Mouse (Mus musculus) adrenal gland, postnatal 0 days (tissue): ENCODE data around the gene Aifm2. TPM values are rescaled to one million over a fixed set of nuclear protein-coding genes. Genes with fewer than 3 reads are reported as not detected.

Experiments used
- microRNA-seq: library from miRNA; unstranded; fragments of <30 nt; microRNA quantifications from one replicate; pipeline ENCODE4, GENCODE M21; 2016; ENCODE audit warnings: borderline replicate concordance; ENCODE audit not compliant: insufficient number of aligned reads
- polyA plus RNA-seq: library from polyadenylated mRNA; unstranded; fragments of >200 nt; fragmentation: Nextera tagmentation; extraction: Ambion mirVana; gene quantifications from 2 replicates; pipeline ENCODE4 v1.2.1, GENCODE M21; 2015

Gene Aifm2
- polyA plus RNA-seq: 71.6 and 190 TPM in 2 replicates

DNA sequence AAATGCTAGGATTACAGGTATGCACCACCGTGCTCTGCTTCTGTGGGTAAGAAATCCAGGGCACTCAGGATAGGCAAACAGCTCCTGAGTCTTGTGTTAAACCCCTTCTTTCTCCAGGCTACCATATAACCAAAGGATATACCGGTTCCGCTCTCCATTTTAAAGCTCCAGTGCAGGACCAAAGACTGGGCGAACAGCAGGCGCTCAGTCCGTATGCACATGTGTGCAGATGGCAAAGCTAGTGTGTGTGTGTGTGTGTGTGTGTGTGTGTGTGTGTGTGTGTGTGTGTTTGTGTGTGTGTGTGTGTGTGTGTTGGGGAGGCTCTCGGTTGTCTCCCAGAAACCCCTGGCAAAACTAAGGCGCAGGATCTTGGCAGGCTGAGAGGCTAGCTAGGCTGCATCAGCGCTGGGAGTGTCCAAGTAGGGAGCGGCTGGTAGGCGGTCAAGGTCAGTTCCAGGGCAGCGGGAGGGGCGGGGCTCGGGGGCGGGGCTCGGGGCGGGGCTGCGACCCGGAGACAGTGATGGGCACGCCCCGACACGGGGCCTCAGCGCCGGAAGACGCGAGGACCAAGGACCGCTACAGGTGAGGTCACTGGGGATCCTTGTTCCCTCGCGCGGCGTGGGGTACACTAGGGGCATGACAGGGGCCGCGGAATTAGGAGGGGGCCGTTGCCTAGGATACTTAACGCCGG is at the start of gene Aifm2:
Aifm2 (plus strand) TSS at position 493 of the 691 bp plus-strand sequence.

GRCm38 (mm10) chr10:61680015-61680913 is 34.8 kb upstream of the Aifm2 start, which contains the start of gene Sar1a:
Gene Sar1a (plus strand): TSS chr10:61680299.

GRCm38 (mm10) chr10:61694870-61695670 is 20.0 kb upstream of the Aifm2 start, which contains the start of gene Tysnd1:
Gene Tysnd1 (plus strand): TSS chr10:61695514.

DNA sequence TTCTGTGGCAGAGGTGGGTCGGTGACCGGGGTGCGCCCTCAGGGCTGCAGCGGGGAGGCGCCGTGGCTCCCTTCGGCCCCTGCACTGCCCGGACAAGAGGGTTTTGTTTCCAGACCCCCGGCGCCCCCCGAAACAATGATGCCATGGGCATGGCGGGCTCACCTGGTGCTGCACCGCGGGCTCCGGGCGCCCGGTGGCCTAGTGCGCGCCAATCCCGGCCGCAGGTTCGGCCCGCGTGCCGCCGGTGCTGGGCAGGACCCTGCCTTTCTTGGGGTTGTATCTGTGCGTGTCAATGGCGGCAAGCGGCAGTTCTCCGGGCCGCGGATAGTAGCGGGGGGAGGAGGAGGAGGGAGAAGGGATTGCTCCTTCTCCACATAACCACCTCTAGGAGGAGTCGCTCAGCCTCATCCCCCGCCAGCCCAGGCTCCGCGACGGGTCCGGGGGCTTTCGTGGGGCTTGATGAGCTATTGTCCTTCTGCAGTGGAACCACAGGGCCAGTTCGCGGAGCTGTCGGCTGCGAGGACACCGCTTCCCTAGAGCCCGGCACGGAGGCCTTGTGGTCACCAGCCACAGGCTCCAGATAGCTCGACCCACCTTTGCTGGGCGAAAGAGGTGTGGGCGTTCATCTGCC is 68.7 kb downstream of the Aifm2 start, which contains the start of gene H2afy2:
H2afy2 (minus strand) TSS at position 527 of the 631 bp plus-strand sequence.

Small RNA genes within 50 kb of the gene (microRNA-seq; reads per million reads assigned to microRNA genes)
- gene Mir5108: not detected

Other genes with a start within 250 kb of the Aifm2 start
- gene Lrrc20, start 239.5 kb upstream of the Aifm2 start, polyA plus RNA-seq: 4.7 and 8.8 TPM in 2 replicates
- 0.16 and 0.18 TPM in 2 replicates for gene Npffr1, start 119.8 kb upstream of the Aifm2 start, polyA plus RNA-seq
- 63.2 and 81.9 TPM in 2 replicates for gene Ppa1, start 66.7 kb upstream of the Aifm2 start, polyA plus RNA-seq
- 197 and 228 TPM in 2 replicates for gene Sar1a, start 35.0 kb upstream of the Aifm2 start, polyA plus RNA-seq
- 40.0 and 78.9 TPM in 2 replicates for gene Tysnd1, start 19.7 kb upstream of the Aifm2 start, polyA plus RNA-seq
- 51.5 and 60.2 TPM in 2 replicates for gene H2afy2, start 68.9 kb downstream of the Aifm2 start, polyA plus RNA-seq